Mouse (Mus musculus): ENCODE results near the gene Rhob. TPM values are rescaled to one million over a fixed set of nuclear protein-coding genes. Genes with fewer than 3 reads are reported as not detected.
"Not testable (repeated sequence)": the region's sequence is repeated elsewhere in the genome, so short reads cannot be mapped to it uniquely, and the experiment has no call there.

The Rhob gene
- polyA plus RNA-seq, 1 experiment from 2014 or later, result 113 TPM

GRCm38 (mm10) chr12:8467029-8467924 lies 32.5 kb downstream of the Rhob start:
- H3K4me1 ChIP-seq (replicated peaks; ENCODE audit: control insufficient read depth, insufficient read depth, low read length), result peaks cover 9% of the 10 kb centered on the region
- no peaks in the 10 kb centered on the region for H3K36me3 ChIP-seq (replicated peaks; ENCODE audit: control insufficient read depth, insufficient read depth)
- no peaks in the 10 kb centered on the region for H3K9me3 ChIP-seq (ENCODE audit: control insufficient read depth, low read length)
- H3K27me3 ChIP-seq (ENCODE audit: control insufficient read depth, insufficient read depth, low read length), result no peaks in the 10 kb centered on the region
- ATAC-seq (ENCODE audit: low FRiP score), result no peak
- no peak overlapping the region for H3K4me2 ChIP-seq (replicated peaks)
- 59% methylated on average over 12 of the region's 12 CpGs for WGBS
- no peak overlapping the region for H3K4me3 ChIP-seq (replicated peaks; ENCODE audit: low read length)
- H3K9ac ChIP-seq, result no peak overlapping the region
- no peak overlapping the region for H3K27ac ChIP-seq
- DNase-seq (ENCODE audit: low spot score), result no peak

GRCm38 (mm10) chr12:8465680-8466079 lies 34.1 kb downstream of the Rhob start:
- ATAC-seq (ENCODE audit: low FRiP score) (no peak), DNase-seq (ENCODE audit: low spot score) (no peak)
- Histone ChIP-seq H3K27me3 (ENCODE audit: control insufficient read depth, insufficient read depth, low read length) (no peaks in the 10 kb centered on the region), H3K9ac (no peak overlapping the region), H3K36me3 (replicated peaks; ENCODE audit: control insufficient read depth, insufficient read depth) (no peaks in the 10 kb centered on the region), H3K4me3 (replicated peaks; ENCODE audit: low read length) (no peak overlapping the region), H3K4me1 (replicated peaks; ENCODE audit: control insufficient read depth, insufficient read depth, low read length) (peaks cover 9% of the 10 kb centered on the region), H3K4me2 (replicated peaks) (no peak overlapping the region), H3K27ac (no peak overlapping the region), H3K9me3 (ENCODE audit: control insufficient read depth, low read length) (no peaks in the 10 kb centered on the region)
- 78% methylated on average over 3 of the region's 3 CpGs for WGBS

GRCm38 (mm10) chr12:8464961-8465360 lies 34.8 kb downstream of the Rhob start:
- H3K27me3 ChIP-seq (ENCODE audit: control insufficient read depth, insufficient read depth, low read length), result no peaks in the 10 kb centered on the region
- peaks cover 9% of the 10 kb centered on the region for H3K4me1 ChIP-seq (replicated peaks; ENCODE audit: control insufficient read depth, insufficient read depth, low read length)
- H3K4me2 ChIP-seq (replicated peaks), result no peak overlapping the region
- no peak overlapping the region for H3K27ac ChIP-seq
- DNase-seq (ENCODE audit: low spot score), result no peak
- no peak overlapping the region for H3K4me3 ChIP-seq (replicated peaks; ENCODE audit: low read length)
- WGBS, result 90% methylated on average over 5 of the region's 5 CpGs
- H3K9ac ChIP-seq, result no peak overlapping the region
- ATAC-seq (ENCODE audit: low FRiP score), result no peak
- no peaks in the 10 kb centered on the region for H3K36me3 ChIP-seq (replicated peaks; ENCODE audit: control insufficient read depth, insufficient read depth)
- no peaks in the 10 kb centered on the region for H3K9me3 ChIP-seq (ENCODE audit: control insufficient read depth, low read length)

- no peaks in the 10 kb centered on the region for H3K36me3 ChIP-seq (replicated peaks; ENCODE audit: control insufficient read depth, insufficient read depth)
- ATAC-seq (ENCODE audit: low FRiP score), result no peak
- H3K27ac ChIP-seq, result no peak overlapping the region
These were observed 36.1 kb downstream of the Rhob start for GRCm38 (mm10) chr12:8463599-8464160.

GRCm38 (mm10) chr12:8462533-8462932 lies 37.3 kb downstream of the Rhob start:
- Histone ChIP-seq H3K27me3 (ENCODE audit: control insufficient read depth, insufficient read depth, low read length) (no peaks in the 10 kb centered on the region), H3K27ac (no peak overlapping the region), H3K9me3 (ENCODE audit: control insufficient read depth, low read length) (no peaks in the 10 kb centered on the region), H3K36me3 (replicated peaks; ENCODE audit: control insufficient read depth, insufficient read depth) (no peaks in the 10 kb centered on the region), H3K4me1 (replicated peaks; ENCODE audit: control insufficient read depth, insufficient read depth, low read length) (peaks cover 9% of the 10 kb centered on the region), H3K9ac (no peak overlapping the region), H3K4me3 (replicated peaks; ENCODE audit: low read length) (no peak overlapping the region), H3K4me2 (replicated peaks) (no peak overlapping the region)
- 89% methylated on average over 5 of the region's 5 CpGs for WGBS
- DNase-seq (ENCODE audit: low spot score) (no peak), ATAC-seq (ENCODE audit: low FRiP score) (no peak)

More at GRCm38 (mm10) chr12:8463599-8464160, 36.1 kb downstream of the Rhob start:
- 26% methylated on average over 3 of the region's 3 CpGs for WGBS
- no peak overlapping the region for H3K4me3 ChIP-seq (replicated peaks; ENCODE audit: low read length)
- H3K9ac ChIP-seq, result no peak overlapping the region
- DNase-seq (ENCODE audit: low spot score), result no peak
- no peak overlapping the region for H3K4me2 ChIP-seq (replicated peaks)
- H3K27me3 ChIP-seq (ENCODE audit: control insufficient read depth, insufficient read depth, low read length), result no peaks in the 10 kb centered on the region
- H3K9me3 ChIP-seq (ENCODE audit: control insufficient read depth, low read length), result no peaks in the 10 kb centered on the region
- H3K4me1 ChIP-seq (replicated peaks; ENCODE audit: control insufficient read depth, insufficient read depth, low read length), result peaks cover 9% of the 10 kb centered on the region

- not testable (repeated sequence) for H3K9me3 ChIP-seq (ENCODE audit: control insufficient read depth, low read length); H3K36me3 ChIP-seq (replicated peaks; ENCODE audit: control insufficient read depth, insufficient read depth); H3K27me3 ChIP-seq (ENCODE audit: control insufficient read depth, insufficient read depth, low read length); ATAC-seq (ENCODE audit: low FRiP score); H3K9ac ChIP-seq; H3K4me3 ChIP-seq (replicated peaks; ENCODE audit: low read length); DNase-seq (ENCODE audit: low spot score); H3K4me1 ChIP-seq (replicated peaks; ENCODE audit: control insufficient read depth, insufficient read depth, low read length); H3K4me2 ChIP-seq (replicated peaks); H3K27ac ChIP-seq
- WGBS, result 95% methylated on average over 8 of the region's 8 CpGs
These were observed 38.2 kb downstream of the Rhob start for GRCm38 (mm10) chr12:8461575-8461974.

- 84% methylated on average over 8 of the region's 8 CpGs for WGBS
- no peak overlapping the region for H3K4me3 ChIP-seq (replicated peaks; ENCODE audit: low read length)
- H3K27me3 ChIP-seq (ENCODE audit: control insufficient read depth, insufficient read depth, low read length), result no peaks in the 10 kb centered on the region
- no peaks in the 10 kb centered on the region for H3K9me3 ChIP-seq (ENCODE audit: control insufficient read depth, low read length)
- ATAC-seq (ENCODE audit: low FRiP score) (no peak), DNase-seq (ENCODE audit: low spot score) (no peak)
- no peaks in the 10 kb centered on the region for H3K36me3 ChIP-seq (replicated peaks; ENCODE audit: control insufficient read depth, insufficient read depth)
- no peak overlapping the region for H3K4me2 ChIP-seq (replicated peaks)
- peaks cover 5% of the 10 kb centered on the region; the same call in 1 of the 2 replicates for H3K4me1 ChIP-seq (replicated peaks; ENCODE audit: control insufficient read depth, insufficient read depth, low read length)
- H3K27ac ChIP-seq, result no peak overlapping the region
- H3K9ac ChIP-seq, result no peak overlapping the region
These were observed 41.4 kb downstream of the Rhob start for GRCm38 (mm10) chr12:8458400-8458799.

GRCm38 (mm10) chr12:8457052-8457451 lies 42.8 kb downstream of the Rhob start:
- Histone ChIP-seq H3K27ac (no peak overlapping the region), H3K9ac (no peak overlapping the region), H3K27me3 (ENCODE audit: control insufficient read depth, insufficient read depth, low read length) (no peaks in the 10 kb centered on the region), H3K4me1 (replicated peaks; ENCODE audit: control insufficient read depth, insufficient read depth, low read length) (peaks cover 2% of the 10 kb centered on the region; the same call in 1 of the 2 replicates), H3K36me3 (replicated peaks; ENCODE audit: control insufficient read depth, insufficient read depth) (no peaks in the 10 kb centered on the region), H3K9me3 (ENCODE audit: control insufficient read depth, low read length) (no peaks in the 10 kb centered on the region), H3K4me2 (replicated peaks) (no peak overlapping the region), H3K4me3 (replicated peaks; ENCODE audit: low read length) (no peak overlapping the region)
- DNase-seq (ENCODE audit: low spot score) (no peak), ATAC-seq (ENCODE audit: low FRiP score) (no peak)
- 77% methylated on average over 5 of the region's 5 CpGs for WGBS

- Histone ChIP-seq H3K4me3 (replicated peaks; ENCODE audit: low read length) (no peak overlapping the region), H3K9ac (no peak overlapping the region), H3K27ac (no peak overlapping the region), H3K9me3 (ENCODE audit: control insufficient read depth, low read length) (no peaks in the 10 kb centered on the region), H3K36me3 (replicated peaks; ENCODE audit: control insufficient read depth, insufficient read depth) (no peaks in the 10 kb centered on the region), H3K27me3 (ENCODE audit: control insufficient read depth, insufficient read depth, low read length) (no peaks in the 10 kb centered on the region), H3K4me2 (replicated peaks) (no peak overlapping the region), H3K4me1 (replicated peaks; ENCODE audit: control insufficient read depth, insufficient read depth, low read length) (peaks cover 6% of the 10 kb centered on the region; the same call in 1 of the 2 replicates)
- ATAC-seq (ENCODE audit: low FRiP score), result no peak
- no peak for DNase-seq (ENCODE audit: low spot score)
- WGBS, result 64% methylated on average over 2 of the region's 2 CpGs
These were observed 44.8 kb downstream of the Rhob start for GRCm38 (mm10) chr12:8455046-8455445.
